ENCODE assay signal across 26 mouse cellular contexts in the genomic region with DNA sequence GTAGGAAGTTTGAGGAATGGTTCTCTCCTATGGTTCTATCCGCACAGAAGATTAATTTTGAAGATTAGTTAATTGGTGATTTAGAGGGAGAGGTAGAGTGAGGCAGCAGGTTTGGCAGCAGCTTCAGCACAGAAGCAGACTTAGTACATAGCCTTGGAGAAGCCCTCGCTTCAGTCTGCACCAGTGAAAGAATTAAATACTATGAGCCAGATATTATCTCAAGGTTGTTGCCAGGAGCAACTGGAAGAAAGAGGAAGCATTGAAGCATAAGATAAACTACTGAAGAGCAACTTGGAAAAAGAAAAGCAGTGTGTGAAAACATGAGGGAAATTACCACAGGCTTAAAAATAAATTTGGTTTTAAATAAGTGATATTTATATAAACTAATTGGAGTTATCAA.
A peak's percentile ranks its signal among the peaks of the same experiment; 100 is the strongest.
DNase-seq lines count a peak whose midpoint lies in the region; ATAC-seq and TF ChIP-seq lines count a peak whose summit lies in the region.
"Had no signal": no experiment of that assay in that cellular context is flagged by ENCODE, and none has a peak within 500 bp of the region (broad histone marks: within the 10 kb centered on the region; RNA-seq: fewer than 3 reads in every experiment).

No protein-coding gene starts in this region.

- 0 out of 2 replicates have a peak, but pooled peaks have one; percentile 34 for ATAC-seq in hindbrain, embryonic 16.5 days
- ATAC-seq in forebrain, embryonic 16.5 days = peak; percentile 57; the same call in 1 of the 2 replicates
- ATAC-seq: intestine, embryonic 15.5 days had no signal

- no peak overlapping the region for H3K9ac ChIP-seq in hindbrain, embryonic 16.5 days (ENCODE audit: low read depth, low read length)
- no peak overlapping the region for H3K9ac ChIP-seq in MEL (ENCODE audit: control insufficient read depth, low read depth, low read length, poor library complexity, severe bottlenecking)
- H3K9ac ChIP-seq in forebrain, embryonic 16.5 days (replicated peaks; ENCODE audit: low read depth, low read length) = no peak overlapping the region
- H3K9ac ChIP-seq: heart, embryonic 13.5 days; hindbrain, embryonic 14.5 days; intestine, embryonic 15.5 days; limb, embryonic 15.5 days; liver, embryonic 14.5 days; lung, embryonic 14.5 days; midbrain, embryonic 12.5 days; neural tube, embryonic 13.5 days had no signal

- WGBS in hindbrain, embryonic 16.5 days = 46% methylated on average over 2 of the region's 2 CpGs
- 79% methylated on average over 2 of the region's 2 CpGs for WGBS in hindbrain, embryonic 10.5 days
- WGBS in forebrain, embryonic 16.5 days = 42% methylated on average over 2 of the region's 2 CpGs

- DNase-seq in hindbrain, embryonic 10.5 days (ENCODE audit: low spot score) = no peak
- DNase-seq in 416B (ENCODE audit: low read depth) (peak; percentile 14), MEL (ENCODE audit: low read depth, low spot score) (peak; percentile 10)
- no peak for DNase-seq in right cerebral cortex, postnatal 25 days
- DNase-seq in thymus, postnatal 4 days = no peak
- DNase-seq in embryo, embryonic 11 days = no peak
- DNase-seq: cerebellum, adult 8-10 months; cerebellum, postnatal 36 days; gastrocnemius, postnatal 36 days; heart, adult 2 months; heart, postnatal 14 days; kidney, postnatal 4 days; lung, embryonic 14.5 days; spleen, adult 18-20 months; thymus, postnatal 14 days had no signal

- TF ChIP-seq CTCF in MEL (IDR thresholded peaks at IDR 0.05 in 2 of 3, conservative IDR thresholded peaks at IDR 0.05 in 1 of 3; ENCODE audit: control insufficient read depth in 1 of 3, insufficient read depth in 1 of 3, low read depth in 2 of 3, low read length in 3 of 3, poor library complexity in 1 of 3, severe bottlenecking in 1 of 3) = no peak

- H3K4me2 ChIP-seq in hindbrain, embryonic 16.5 days (ENCODE audit: low read length) = no peak overlapping the region
- H3K4me2 ChIP-seq in forebrain, embryonic 16.5 days (ENCODE audit: low read length) = no peak overlapping the region
- H3K4me2 ChIP-seq: heart, embryonic 13.5 days; hindbrain, embryonic 14.5 days; intestine, embryonic 15.5 days; limb, embryonic 15.5 days; lung, embryonic 14.5 days; midbrain, embryonic 12.5 days; neural tube, embryonic 13.5 days had no signal

- no peak overlapping the region for H3K27ac ChIP-seq in hindbrain, embryonic 16.5 days (ENCODE audit: low read depth, low read length)
- H3K27ac ChIP-seq in hindbrain, embryonic 10.5 days = no peak overlapping the region
- no peak overlapping the region for H3K27ac ChIP-seq in MEL (ENCODE audit: control insufficient read depth, low read depth, low read length)
- no peak overlapping the region for H3K27ac ChIP-seq in forebrain, embryonic 16.5 days (ENCODE audit: low read length)
- H3K27ac ChIP-seq: embryonic facial prominence, embryonic 10.5 days; heart, adult 2 months; heart, embryonic 13.5 days; hindbrain, embryonic 14.5 days; intestine, embryonic 15.5 days; limb, embryonic 15.5 days; liver, embryonic 14.5 days; midbrain, embryonic 12.5 days; neural tube, embryonic 13.5 days had no signal

- H3K36me3 ChIP-seq in hindbrain, embryonic 16.5 days (ENCODE audit: control insufficient read depth, insufficient read depth, low read length) = no peaks in the 10 kb centered on the region
- no peaks in the 10 kb centered on the region for H3K36me3 ChIP-seq in hindbrain, embryonic 10.5 days
- no peaks in the 10 kb centered on the region for H3K36me3 ChIP-seq in MEL (ENCODE audit: control insufficient read depth in 1 of 2, insufficient read depth in 2 of 2, low read length in 2 of 2)
- H3K36me3 ChIP-seq in forebrain, embryonic 16.5 days (ENCODE audit: control insufficient read depth, insufficient read depth) = no peaks in the 10 kb centered on the region
- H3K36me3 ChIP-seq: embryonic facial prominence, embryonic 10.5 days; heart, embryonic 13.5 days; intestine, embryonic 15.5 days; limb, embryonic 15.5 days; midbrain, embryonic 12.5 days; neural tube, embryonic 13.5 days had no signal

- no peaks in the 10 kb centered on the region for H3K9me3 ChIP-seq in hindbrain, embryonic 16.5 days (ENCODE audit: control insufficient read depth, low read length)
- no peaks in the 10 kb centered on the region for H3K9me3 ChIP-seq in hindbrain, embryonic 10.5 days
- H3K9me3 ChIP-seq in MEL (replicated peaks; ENCODE audit: insufficient read depth, low read length) = no peaks in the 10 kb centered on the region
- no peaks in the 10 kb centered on the region for H3K9me3 ChIP-seq in forebrain, embryonic 16.5 days (ENCODE audit: control insufficient read depth, low read length)
- H3K9me3 ChIP-seq: embryonic facial prominence, embryonic 10.5 days; intestine, embryonic 15.5 days; limb, embryonic 15.5 days; midbrain, embryonic 12.5 days; neural tube, embryonic 13.5 days had no signal

- no peaks in the 10 kb centered on the region for H3K4me1 ChIP-seq in hindbrain, embryonic 16.5 days (ENCODE audit: control insufficient read depth, insufficient read depth, low read depth, low read length)
- no peaks in the 10 kb centered on the region for H3K4me1 ChIP-seq in hindbrain, embryonic 10.5 days (replicated peaks)
- no peaks in the 10 kb centered on the region for H3K4me1 ChIP-seq in MEL (ENCODE audit: control insufficient read depth in 1 of 2, insufficient read depth in 2 of 2, low read length in 2 of 2)
- no peaks in the 10 kb centered on the region for H3K4me1 ChIP-seq in forebrain, embryonic 16.5 days (replicated peaks; ENCODE audit: control insufficient read depth, insufficient read depth, low read length)
- H3K4me1 ChIP-seq: embryonic facial prominence, embryonic 10.5 days; heart, embryonic 13.5 days; intestine, embryonic 15.5 days; limb, embryonic 15.5 days; midbrain, embryonic 12.5 days; neural tube, embryonic 13.5 days had no signal

- H3K27me3 ChIP-seq in hindbrain, embryonic 16.5 days (replicated peaks; ENCODE audit: control insufficient read depth, insufficient read depth, low read length) = no peaks in the 10 kb centered on the region
- H3K27me3 ChIP-seq in hindbrain, embryonic 10.5 days (ENCODE audit: insufficient read depth, poor library complexity, severe bottlenecking) = no peaks in the 10 kb centered on the region
- H3K27me3 ChIP-seq in MEL (ENCODE audit: control insufficient read depth in 1 of 2, insufficient read depth in 2 of 2, low read length in 2 of 2) = no peaks in the 10 kb centered on the region
- H3K27me3 ChIP-seq in forebrain, embryonic 16.5 days (replicated peaks; ENCODE audit: control insufficient read depth, insufficient read depth, low read length) = no peaks in the 10 kb centered on the region
- H3K27me3 ChIP-seq: heart, embryonic 13.5 days; intestine, embryonic 15.5 days; limb, embryonic 15.5 days; midbrain, embryonic 12.5 days; neural tube, embryonic 13.5 days had no signal

- TF ChIP-seq POLR2A in MEL (IDR thresholded peaks at IDR 0.05; ENCODE audit: control insufficient read depth in 1 of 2, insufficient read depth in 1 of 2, low read depth in 1 of 2, low read length in 2 of 2, poor library complexity in 1 of 2) = no peak

- no peak for TF ChIP-seq EP300 in MEL (IDR thresholded peaks at IDR 0.05; ENCODE audit: low read depth in 1 of 2, low read length in 2 of 2)

- no peak overlapping the region for H3K4me3 ChIP-seq in hindbrain, embryonic 16.5 days (ENCODE audit: low read length)
- no peak overlapping the region for H3K4me3 ChIP-seq in hindbrain, embryonic 10.5 days
- H3K4me3 ChIP-seq in MEL (ENCODE audit: control insufficient read depth in 1 of 2, insufficient read depth in 1 of 2, low read depth in 2 of 2, low read length in 2 of 2) = no peak overlapping the region
- no peak overlapping the region for H3K4me3 ChIP-seq in forebrain, embryonic 16.5 days (replicated peaks; ENCODE audit: low read length)
- H3K4me3 ChIP-seq: embryonic facial prominence, embryonic 10.5 days; heart, adult 2 months; heart, embryonic 13.5 days; intestine, embryonic 15.5 days; limb, embryonic 15.5 days; midbrain, embryonic 12.5 days; myocyte; neural tube, embryonic 13.5 days had no signal

- H3K79me2 ChIP-seq in MEL (ENCODE audit: control insufficient read depth, insufficient read depth, low read length, poor library complexity) = no peaks in the 10 kb centered on the region

- no peak for TF ChIP-seq RAD21 in MEL (IDR thresholded peaks at IDR 0.05; ENCODE audit: low read depth, low read length)

TF ChIP-seq in MEL, 35 proteins besides CTCF, POLR2A, EP300 and RAD21:
- TF ChIP-seq ZKSCAN1 (IDR thresholded peaks at IDR 0.05; ENCODE audit: low read depth, low read length) (no peak), MAX (IDR thresholded peaks at IDR 0.05; ENCODE audit: low read length) (no peak), UBTF (IDR thresholded peaks at IDR 0.05; ENCODE audit: borderline replicate concordance, insufficient read depth, low read depth, low read length) (no peak), POLR2AphosphoS2 (IDR thresholded peaks at IDR 0.05; ENCODE audit: low read length) (no peak), GABPA (IDR thresholded peaks at IDR 0.05; ENCODE audit: low read depth, low read length) (no peak), E2F4 (IDR thresholded peaks at IDR 0.05; ENCODE audit: borderline replicate concordance, low read depth, low read length) (no peak), MYC (IDR thresholded peaks at IDR 0.05; ENCODE audit: low read depth, low read length) (no peak), CHD1 (IDR thresholded peaks at IDR 0.05; ENCODE audit: low read depth, low read length) (no peak), ZC3H11A (IDR thresholded peaks at IDR 0.05; ENCODE audit: low read depth, low read length) (no peak), ZMIZ1 (IDR thresholded peaks at IDR 0.05; ENCODE audit: low read depth, low read length) (no peak), USF1 (IDR thresholded peaks at IDR 0.05; ENCODE audit: low read depth, low read length) (no peak), SMC3 (IDR thresholded peaks at IDR 0.05; ENCODE audit: low read depth, low read length) (no peak), TAL1 (IDR thresholded peaks at IDR 0.05; ENCODE audit: low read length) (no peak), ZNF384 (IDR thresholded peaks at IDR 0.05; ENCODE audit: low read depth, low read length) (no peak), MAZ (IDR thresholded peaks at IDR 0.05; ENCODE audit: low read depth, low read length) (no peak), NELFE (IDR thresholded peaks at IDR 0.05; ENCODE audit: low read depth, low read length) (no peak), USF2 (IDR thresholded peaks at IDR 0.05; ENCODE audit: borderline replicate concordance in 1 of 2, insufficient read depth in 1 of 2, low read depth in 1 of 2, low read length in 2 of 2) (no peak), TCF12 (IDR thresholded peaks at IDR 0.05; ENCODE audit: low read depth, low read length) (no peak), NRF1 (IDR thresholded peaks at IDR 0.05; ENCODE audit: insufficient read depth, low read depth, low read length, poor library complexity, severe bottlenecking) (no peak)
TF ChIP-seq in MEL: peak in this region for 0.

Comparison
In these comparisons a context has a peak if more than half of its experiments do, and no peak if none do; other contexts are left out.
1. DNase-seq: peak in 416B (single experiment) and MEL (single experiment); none in hindbrain, embryonic 10.5 days (single experiment), right cerebral cortex, postnatal 25 days (single experiment), thymus, postnatal 4 days (single experiment) and embryo, embryonic 11 days (single experiment).